Mouse (Mus musculus): ENCODE measurements around the gene Vps13a. TPM values are rescaled to one million over a fixed set of nuclear protein-coding genes. Genes with fewer than 3 reads are reported as not detected.

The Vps13a gene
- 40.1 TPM for polyA plus RNA-seq (2017; shearing (Covaris generic))

DNA sequence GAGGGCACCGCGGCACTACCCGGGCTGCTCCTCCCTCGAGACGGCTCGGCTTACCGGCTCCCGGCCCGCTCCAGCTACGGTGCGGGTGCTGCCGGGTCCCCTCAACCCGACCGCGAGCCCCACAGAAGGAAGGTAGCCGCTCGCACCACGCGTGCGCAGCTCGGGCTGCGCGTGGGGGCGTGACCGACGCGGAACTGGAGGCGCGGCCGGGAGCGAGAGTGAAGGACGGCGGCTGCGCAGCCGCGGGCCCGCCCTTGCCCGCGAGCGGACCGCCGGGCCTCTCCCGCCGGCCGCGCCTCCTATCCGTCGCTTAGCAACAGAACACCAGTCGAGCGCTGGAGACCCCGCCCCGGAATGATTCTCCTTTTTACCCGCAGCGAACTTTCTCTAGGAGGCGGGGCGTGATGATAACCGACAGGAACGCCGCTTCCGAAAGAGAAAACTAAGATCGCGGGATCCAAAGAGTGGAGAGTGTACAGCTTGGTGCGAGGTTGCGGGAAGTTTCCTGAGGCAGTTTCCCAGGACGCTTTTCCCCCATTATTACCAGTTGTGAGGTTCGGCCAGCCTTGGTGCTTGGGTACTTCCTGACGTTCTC lies at the start of gene Vps13a:
Vps13a (minus strand) TSS at position 144 of the 595 bp plus-strand sequence.

Other genes starting within 250 kb of the Vps13a start
- gene Foxb2, start 92.9 kb upstream of the Vps13a start, polyA plus RNA-seq (2017; shearing (Covaris generic)) = not detected
- gene Prune2, start 175.2 kb upstream of the Vps13a start, polyA plus RNA-seq (2017; shearing (Covaris generic)) = 0.05 TPM